Mouse (Mus musculus) hindbrain, embryonic 13.5 days (tissue): ENCODE data around the gene Adra2a. TPM values are rescaled to one million over a fixed set of nuclear protein-coding genes. Genes with fewer than 3 reads are reported as not detected.

Experiments
- ATAC-seq: fragments of 200-750 bp; cut with Nextera tagmentation; 2 replicates; pipeline ENCODE4 v1.8.0; 2017; ENCODE audit warnings: moderate TSS enrichment; ENCODE audit not compliant: low FRiP score
- H3K27ac ChIP-seq: fragments of 300-500 bp; sonication (generic); 2 replicates; pipeline ENCODE4 v1.5.1; 2015; ENCODE audit warnings: inconsistent platforms, mild to moderate bottlenecking, moderate library complexity
- H3K27me3 ChIP-seq: fragments of 300-500 bp; sonication (generic); 2 replicates; pipeline ENCODE4 v1.6.1; 2015; ENCODE audit warnings: mild to moderate bottlenecking, inconsistent platforms
- H3K36me3 ChIP-seq: fragments of 300-500 bp; sonication (generic); 2 replicates; pipeline ENCODE4 v1.6.1; 2015; ENCODE audit warnings: mild to moderate bottlenecking, inconsistent platforms
- H3K4me1 ChIP-seq: fragments of 300-500 bp; sonication (generic); replicated peaks from 2 replicates; pipeline ENCODE4 v1.6.1; 2015; ENCODE audit warnings: inconsistent platforms
- H3K4me2 ChIP-seq: fragments of 300-500 bp; sonication (generic); 2 replicates; pipeline ENCODE4 v1.6.1; 2015; ENCODE audit warnings: inconsistent platforms, mild to moderate bottlenecking, moderate library complexity
- H3K4me3 ChIP-seq: fragments of 300-500 bp; sonication (generic); 2 replicates; pipeline ENCODE4 v1.5.1; 2015; ENCODE audit warnings: mild to moderate bottlenecking, inconsistent platforms
- H3K9ac ChIP-seq: fragments of 300-500 bp; sonication (generic); 2 replicates; pipeline ENCODE4 v1.6.1; 2015; ENCODE audit warnings: mild to moderate bottlenecking, inconsistent platforms
- H3K9me3 ChIP-seq: fragments of 300-500 bp; sonication (generic); 2 replicates; pipeline ENCODE4 v1.6.1; 2016; ENCODE audit warnings: inconsistent platforms
- WGBS: fragments of 180-500 bp; shearing (Covaris S2); methylation state at CpG from one replicate; pipeline ENCODE4 v1.1.7; 2015; 5-methylcytosine and 5-hydroxymethylcytosine counted together
- polyA plus RNA-seq: library from polyadenylated mRNA; unstranded; fragments of >200 nt; fragmentation: Nextera tagmentation; extraction: Ambion mirVana; gene quantifications from 2 replicates; pipeline ENCODE4 v1.2.1, GENCODE M21; 2015

The Adra2a gene
- polyA plus RNA-seq, 1 experiment from 2014 or later: 4.1 TPM

- WGBS: 84% methylated on average over 3 of the region's 3 CpGs
- no peaks in the 10 kb centered on the region for H3K36me3 ChIP-seq
Measured at GRCm38 (mm10) chr19:54093599-54093998, 49.6 kb downstream of the Adra2a start.

GRCm38 (mm10) chr19:54095716-54096115 lies 51.8 kb downstream of the Adra2a start:
- 59% methylated on average over 5 of the region's 5 CpGs for WGBS
- Histone ChIP-seq H3K27ac (no peak overlapping the region), H3K36me3 (no peaks in the 10 kb centered on the region), H3K9ac (no peak overlapping the region), H3K4me1 (peaks cover 20% of the 10 kb centered on the region), H3K4me2 (no peak overlapping the region), H3K27me3 (no peaks in the 10 kb centered on the region), H3K4me3 (no peak overlapping the region), H3K9me3 (no peaks in the 10 kb centered on the region)
- no peak for ATAC-seq

More at GRCm38 (mm10) chr19:54093599-54093998, 49.6 kb downstream of the Adra2a start:
- no peak overlapping the region for H3K4me3 ChIP-seq
- peaks cover 20% of the 10 kb centered on the region for H3K4me1 ChIP-seq
- H3K9ac ChIP-seq: no peak overlapping the region
- no peak for ATAC-seq
- no peaks in the 10 kb centered on the region for H3K9me3 ChIP-seq
- H3K27me3 ChIP-seq: no peaks in the 10 kb centered on the region
- H3K27ac ChIP-seq: no peak overlapping the region
- no peak overlapping the region for H3K4me2 ChIP-seq

- no peak for ATAC-seq
- Histone ChIP-seq H3K27me3 (no peaks in the 10 kb centered on the region), H3K4me2 (no peak overlapping the region), H3K4me3 (no peak overlapping the region), H3K4me1 (peaks cover 20% of the 10 kb centered on the region), H3K27ac (no peak overlapping the region), H3K9ac (no peak overlapping the region), H3K36me3 (no peaks in the 10 kb centered on the region), H3K9me3 (no peaks in the 10 kb centered on the region)
- WGBS: 93% methylated on average over 3 of the region's 3 CpGs
Measured at GRCm38 (mm10) chr19:54098367-54098766, 54.4 kb downstream of the Adra2a start.

Other genes starting within 250 kb of the Adra2a start
- gene Pdcd4, start 151.9 kb upstream of the Adra2a start, polyA plus RNA-seq: 75.4 and 82.8 TPM in 2 replicates
- 66.3 and 70.3 TPM in 2 replicates for gene Shoc2, start 99.8 kb upstream of the Adra2a start, polyA plus RNA-seq
- 126 and 139 TPM in 2 replicates for gene Bbip1, start 99.5 kb upstream of the Adra2a start, polyA plus RNA-seq